Mouse (Mus musculus) cerebellum, postnatal 36 days (tissue): ENCODE measurements around the gene Bmper.

Experiments used
- DNase-seq, 2 experiments: peaks; one replicate each; pipeline ENCODE4 v3.0.0; 2021 to 2022; ENCODE audit warnings: mixed read lengths in 2 of 2

Bmper gene

DNA sequence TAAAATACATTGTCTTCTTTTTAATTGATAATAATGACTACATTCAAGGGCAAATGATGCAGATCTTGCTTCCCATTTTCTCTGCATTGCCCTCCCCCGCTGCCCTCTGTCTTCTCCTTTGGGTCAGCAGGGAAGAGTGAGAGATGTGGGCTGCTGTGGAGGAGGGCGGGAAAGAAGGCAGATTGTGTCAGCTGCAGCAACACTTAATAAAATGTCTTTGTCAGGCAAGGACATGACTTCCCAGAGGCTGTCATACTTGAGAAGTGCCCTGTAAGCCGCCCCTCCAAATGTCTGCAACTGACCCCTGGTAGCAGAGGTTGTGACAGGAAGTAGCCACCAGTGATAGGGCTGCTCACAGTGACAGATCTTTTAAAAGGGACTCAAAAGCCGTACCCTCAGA, 83.3 kb downstream of the Bmper start:
- no peak for DNase-seq

GRCm38 (mm10) chr9:23307835-23308234, 85.0 kb downstream of the Bmper start:
- DNase-seq = no peak

DNA sequence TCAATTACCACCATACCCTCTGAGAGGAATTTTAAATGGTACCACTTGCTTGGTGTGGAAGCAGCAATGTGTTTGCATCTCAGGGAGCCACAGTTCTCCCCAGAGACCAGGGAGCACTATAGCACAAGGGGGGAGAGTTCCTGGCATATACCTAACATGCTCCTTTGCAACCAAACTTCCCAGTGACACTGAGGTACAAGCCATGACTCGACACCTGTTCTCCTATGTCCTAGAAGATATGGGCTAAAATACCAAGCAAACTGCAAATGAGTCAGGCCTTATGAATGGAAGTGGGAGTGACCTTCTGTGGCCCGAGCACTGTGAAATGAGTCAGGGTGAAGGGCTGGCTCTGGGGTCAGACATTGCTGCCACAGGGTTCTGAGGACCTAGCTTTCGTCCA, 88.1 kb downstream of the Bmper start:
- no peak for DNase-seq

DNA sequence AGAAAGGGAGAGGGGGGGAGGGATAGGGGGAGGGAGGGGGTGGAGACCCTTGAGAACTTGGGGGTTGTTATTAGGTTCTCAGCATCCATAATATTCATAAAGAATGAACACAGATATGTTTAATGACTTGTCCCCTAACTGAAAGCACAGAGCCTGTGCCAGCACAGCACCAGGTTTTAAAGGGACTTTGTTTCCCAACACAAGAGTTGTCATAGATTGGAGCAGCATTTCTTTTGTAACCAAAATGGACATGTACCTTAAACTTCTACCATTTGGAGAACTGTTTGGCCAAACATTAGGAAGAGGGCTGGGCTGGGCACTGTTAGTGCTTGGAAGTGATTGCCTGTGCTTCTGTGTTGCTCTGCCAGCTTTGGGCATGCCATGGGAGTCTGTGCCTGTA, 89.1 kb downstream of the Bmper start:
- DNase-seq = no peak

GRCm38 (mm10) chr9:23312877-23313276, 90.0 kb downstream of the Bmper start:
- DNase-seq = no peak

- no peak for DNase-seq
Observed at GRCm38 (mm10) chr9:23315631-23316330, 92.9 kb downstream of the Bmper start.

GRCm38 (mm10) chr9:23327830-23328229, 105.0 kb downstream of the Bmper start:
- DNase-seq = no peak

- no peak for DNase-seq
Observed at GRCm38 (mm10) chr9:23333041-23333622, 110.3 kb downstream of the Bmper start.

DNA sequence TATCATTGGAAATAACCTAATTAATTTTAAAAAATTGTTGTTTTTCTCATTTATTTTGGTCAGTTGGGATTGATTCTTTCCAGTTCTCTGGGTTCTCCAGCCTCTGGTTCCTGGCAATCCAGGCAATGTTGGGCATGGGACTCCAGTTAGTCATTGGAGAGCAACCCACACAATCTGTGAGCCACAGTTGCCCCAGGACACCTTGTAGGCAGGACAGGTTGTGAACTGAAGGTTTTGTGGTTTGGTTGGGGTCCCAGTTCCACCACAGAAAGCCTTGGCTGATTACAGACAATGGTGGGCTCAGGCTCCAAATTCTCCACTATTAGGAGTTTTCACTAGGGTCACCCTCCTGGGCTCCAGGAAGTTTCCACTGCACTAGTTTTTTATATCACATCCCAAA, 117.7 kb downstream of the Bmper start:
- DNase-seq = no peak

- DNase-seq = no peak
Observed at GRCm38 (mm10) chr9:23341246-23341645, 118.4 kb downstream of the Bmper start.

- DNase-seq = no peak
Observed at GRCm38 (mm10) chr9:23344353-23344752, 121.5 kb downstream of the Bmper start.

GRCm38 (mm10) chr9:23345093-23345844, 122.4 kb downstream of the Bmper start:
- no peak for DNase-seq

- no peak for DNase-seq
Observed at GRCm38 (mm10) chr9:23349603-23350002, 126.7 kb downstream of the Bmper start.

DNA sequence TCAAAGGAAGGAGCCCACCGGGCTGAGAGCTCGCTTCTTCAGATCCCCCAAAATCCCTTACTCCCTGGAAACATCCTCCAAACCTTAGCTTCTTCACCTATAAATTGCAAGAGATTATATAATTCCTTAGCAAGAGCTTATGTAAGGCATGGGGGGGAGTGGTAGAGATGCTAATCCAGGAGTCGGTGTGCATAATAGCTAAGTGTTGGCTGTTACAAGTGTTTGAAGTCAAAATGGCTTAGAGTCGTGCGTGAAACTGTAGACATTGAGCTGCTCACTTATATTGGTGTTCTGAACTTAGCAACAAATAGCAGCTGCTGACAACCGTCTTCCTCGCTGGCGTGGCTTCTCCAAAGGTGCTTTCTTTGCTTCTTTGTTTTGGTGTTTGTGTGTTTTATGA, 128.5 kb downstream of the Bmper start:
- no peak for DNase-seq

DNA sequence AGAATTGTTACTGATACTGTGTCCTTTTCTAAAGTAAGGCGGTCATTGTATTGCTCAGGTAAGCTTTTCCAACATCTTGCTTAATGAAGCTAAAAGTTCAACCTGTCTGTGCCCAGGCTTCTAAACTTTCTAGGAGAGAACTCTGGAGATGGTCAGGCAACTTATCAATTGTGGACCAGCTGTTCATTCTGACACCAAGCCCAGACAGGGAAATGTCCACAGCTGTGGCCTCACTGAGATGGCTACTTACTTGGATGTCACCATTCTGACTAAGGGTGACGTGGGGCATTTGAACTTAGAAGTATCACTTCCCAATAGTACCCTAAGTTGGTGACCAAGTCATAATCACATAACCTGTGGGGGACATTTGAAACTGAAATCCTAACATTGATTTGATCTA, 129.5 kb downstream of the Bmper start:
- no peak for DNase-seq

DNA sequence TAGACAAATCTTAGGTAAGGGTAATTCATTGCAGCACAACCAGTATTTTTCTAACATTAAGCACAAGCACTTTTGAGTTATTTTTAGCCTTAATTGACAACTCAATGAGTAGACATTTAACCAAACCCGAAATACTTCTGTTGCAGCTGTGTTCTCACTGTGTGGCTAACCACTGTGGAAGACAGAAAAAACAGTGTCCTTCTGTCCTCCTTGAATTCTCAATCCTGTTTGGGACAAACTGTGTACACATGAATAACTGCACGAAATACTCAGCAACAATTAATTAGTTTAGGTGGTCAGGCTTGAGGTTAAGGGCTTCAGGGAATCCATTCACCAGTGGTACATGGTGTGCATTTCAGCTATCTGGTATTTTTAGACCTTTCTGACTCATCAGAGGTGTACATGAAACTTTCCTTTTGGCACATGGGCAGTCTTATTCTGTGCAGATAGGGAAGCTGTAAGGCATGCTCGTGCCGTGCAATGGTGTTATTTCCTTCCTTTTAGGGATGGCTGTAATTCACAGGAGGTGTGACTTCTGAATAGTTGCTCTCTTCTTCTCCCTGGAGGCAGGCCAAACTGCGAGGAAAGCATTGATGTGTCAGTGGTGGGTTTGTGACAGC, 131.4 kb downstream of the Bmper start:
- DNase-seq = no peak

DNA sequence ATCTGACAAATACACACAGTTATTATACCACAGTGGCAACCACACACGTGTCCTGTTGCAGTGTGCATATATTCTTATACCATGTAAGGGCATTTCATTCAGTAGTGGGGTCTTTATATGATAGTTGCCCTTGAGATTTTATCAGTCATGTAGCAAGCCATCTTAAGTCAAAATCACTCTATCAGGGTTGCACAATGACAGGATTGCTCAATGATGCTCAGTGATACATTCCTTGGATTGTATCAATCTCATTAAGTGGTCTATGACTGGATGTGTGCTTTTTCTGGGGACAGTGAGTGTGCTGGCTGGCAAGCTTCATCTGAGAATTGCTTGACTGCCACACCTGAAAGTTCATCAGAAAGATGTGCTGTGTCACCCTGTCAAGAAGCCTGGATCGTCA, 135.2 kb downstream of the Bmper start:
- DNase-seq = no peak

DNA sequence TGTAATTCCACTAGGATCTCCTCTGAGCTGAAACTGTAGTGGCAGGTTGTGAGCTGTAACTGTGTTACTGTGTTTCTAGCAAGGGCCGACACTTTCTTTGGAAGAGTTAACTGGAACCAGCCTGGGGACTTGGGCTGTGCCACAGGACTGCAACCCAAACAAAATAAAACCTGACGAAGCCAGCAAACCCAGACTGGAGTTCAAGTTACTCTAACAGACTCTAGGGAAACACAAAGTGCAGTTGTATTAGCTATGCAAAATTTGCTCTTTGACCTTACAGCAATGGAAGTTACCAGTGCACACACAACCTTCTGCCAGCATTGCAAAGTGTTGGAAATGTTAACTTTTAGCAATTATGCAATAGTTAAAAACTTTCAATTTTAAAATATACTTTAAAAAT, 140.3 kb downstream of the Bmper start:
- DNase-seq = no peak

DNA sequence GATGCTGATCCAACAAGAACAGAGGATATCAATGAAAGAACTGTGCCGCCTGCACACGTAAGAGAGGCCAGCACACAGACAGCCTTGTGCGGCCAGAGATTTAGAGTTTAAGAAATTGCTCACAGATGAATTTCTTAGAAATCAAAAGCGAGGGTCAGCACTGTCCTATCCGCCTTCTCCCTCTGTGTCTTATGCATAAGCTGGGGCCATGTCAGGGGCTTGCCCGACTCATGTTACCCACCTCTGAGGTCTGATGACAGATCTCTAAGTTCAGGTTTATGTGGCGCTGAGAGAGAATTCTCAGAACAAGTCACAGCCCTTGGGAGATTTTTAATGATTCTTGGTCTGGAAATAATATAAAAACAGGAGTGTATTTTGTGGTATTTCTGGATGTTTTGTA, 140.7 kb downstream of the Bmper start:
- DNase-seq = no peak

DNA sequence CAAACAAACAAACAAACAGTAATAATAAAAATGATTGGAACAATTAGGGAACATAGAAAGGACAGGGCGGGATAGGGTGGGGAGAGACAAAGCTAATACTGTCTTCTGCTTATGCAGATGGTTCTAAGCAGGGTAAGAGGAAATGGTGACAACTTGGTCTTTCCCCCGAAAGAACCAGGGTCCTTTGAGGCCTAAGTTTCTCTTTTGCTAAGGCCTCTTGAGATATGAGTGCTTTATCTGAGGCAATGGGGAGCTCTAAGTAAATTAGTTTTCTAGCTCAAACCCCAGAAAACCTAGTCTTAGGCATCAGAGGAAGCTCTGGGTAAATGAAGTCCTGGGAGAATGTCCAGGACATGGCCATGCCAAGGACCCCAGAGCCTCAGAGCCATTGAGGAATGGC, 141.2 kb downstream of the Bmper start:
- DNase-seq = no peak

DNA sequence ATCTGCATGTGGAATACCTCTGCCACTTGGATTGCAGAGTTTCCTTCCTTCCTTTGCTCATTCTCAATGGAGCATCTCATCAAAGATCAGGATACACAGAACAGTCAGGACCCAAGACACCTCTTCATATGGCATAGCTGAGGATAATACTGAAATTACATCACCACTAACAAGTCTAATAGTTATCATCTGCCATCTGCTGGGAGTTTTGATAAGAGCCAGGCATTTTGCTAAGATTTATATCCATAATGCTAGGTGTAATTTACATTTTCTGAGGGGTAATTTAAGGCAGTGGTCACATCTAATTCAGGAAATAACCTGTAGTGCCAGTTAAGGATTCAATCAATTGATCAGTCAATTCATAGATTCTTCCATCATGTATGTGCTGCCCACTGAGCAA, 145.2 kb downstream of the Bmper start:
- no peak for DNase-seq

DNA sequence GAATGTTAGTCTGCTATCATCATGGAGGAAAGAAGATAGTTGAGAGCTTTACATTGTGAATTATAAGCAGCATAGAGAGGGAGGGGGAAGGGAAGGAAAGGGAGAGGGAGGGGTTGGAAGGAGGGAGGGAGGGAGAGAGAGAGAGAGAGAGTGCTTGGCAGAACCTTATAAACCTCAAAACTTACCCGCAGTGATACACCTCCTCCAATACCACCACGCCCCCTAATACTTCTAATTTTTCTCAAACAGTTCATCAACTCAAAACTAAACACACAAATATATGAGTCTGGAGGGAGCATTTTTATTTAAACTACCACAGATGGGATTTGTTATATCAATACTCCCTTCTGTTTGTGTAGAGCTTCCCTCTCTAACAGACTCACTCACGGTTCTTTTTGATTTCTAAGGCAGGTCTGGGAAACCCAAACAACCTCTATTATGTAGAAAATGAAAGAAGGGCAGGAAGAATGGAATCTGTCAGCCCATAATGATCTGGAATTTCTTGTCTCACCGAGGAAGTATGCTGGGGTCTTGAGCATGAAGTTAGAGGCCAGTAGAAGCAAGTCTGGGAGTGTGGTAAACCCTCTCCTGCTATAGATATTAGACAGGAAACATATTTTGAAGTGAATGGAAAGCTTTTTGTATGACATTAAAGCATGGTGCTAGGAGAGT, 152.0 kb downstream of the Bmper start:
- DNase-seq = no peak
